Mouse (Mus musculus): ENCODE results near the gene Prim2. TPM values are rescaled to one million over a fixed set of nuclear protein-coding genes. Genes with fewer than 3 reads are reported as not detected.

Prim2 gene
- polyA plus RNA-seq, 1 experiment from 2014 or later: 39.1 TPM

- WGBS: 48% methylated on average over 7 of the region's 7 CpGs
- Histone ChIP-seq H3K36me3 (no peaks in the 10 kb centered on the region), H3K9me3 (replicated peaks) (no peaks in the 10 kb centered on the region), H3K4me1 (0 out of 2 replicates have a peak, but pooled peaks cover 4% of the 10 kb centered on the region), H3K4me2 (no peak overlapping the region), H3K9ac (no peak overlapping the region), H3K4me3 (replicated peaks) (no peak overlapping the region), H3K27me3 (no peaks in the 10 kb centered on the region), H3K27ac (no peak overlapping the region)
- 0 out of 2 replicates have a peak, but pooled peaks have one; percentile 43 for ATAC-seq (replicated peaks; ENCODE audit: low FRiP score)
These were observed 103.7 kb downstream of the Prim2 start for GRCm38 (mm10) chr1:33565764-33566401.

GRCm38 (mm10) chr1:33564032-33564431 lies 105.6 kb downstream of the Prim2 start:
- WGBS: 57% methylated on average over 6 of the region's 6 CpGs
- Histone ChIP-seq H3K9me3 (replicated peaks) (no peaks in the 10 kb centered on the region), H3K9ac (no peak overlapping the region), H3K36me3 (no peaks in the 10 kb centered on the region), H3K4me3 (replicated peaks) (no peak overlapping the region), H3K4me1 (0 out of 2 replicates have a peak, but pooled peaks cover 4% of the 10 kb centered on the region), H3K27me3 (no peaks in the 10 kb centered on the region), H3K27ac (no peak overlapping the region), H3K4me2 (no peak overlapping the region)
- no peak for ATAC-seq (replicated peaks; ENCODE audit: low FRiP score)

- H3K27me3 ChIP-seq: no peaks in the 10 kb centered on the region
- no peak overlapping the region for H3K4me2 ChIP-seq
- no peaks in the 10 kb centered on the region for H3K9me3 ChIP-seq (replicated peaks)
- H3K36me3 ChIP-seq: no peaks in the 10 kb centered on the region
- no peak overlapping the region for H3K27ac ChIP-seq
- 81% methylated on average over 3 of the region's 3 CpGs for WGBS
- H3K4me1 ChIP-seq: 0 out of 2 replicates have a peak, but pooled peaks cover 4% of the 10 kb centered on the region
- H3K9ac ChIP-seq: no peak overlapping the region
- ATAC-seq (replicated peaks; ENCODE audit: low FRiP score): no peak
- no peak overlapping the region for H3K4me3 ChIP-seq (replicated peaks)
These were observed 106.0 kb downstream of the Prim2 start for GRCm38 (mm10) chr1:33563611-33564010.

- 63% methylated on average over 4 of the region's 4 CpGs for WGBS
- no peak for ATAC-seq (replicated peaks; ENCODE audit: low FRiP score)
- no peaks in the 10 kb centered on the region for H3K4me1 ChIP-seq
- H3K36me3 ChIP-seq: no peaks in the 10 kb centered on the region
- no peak overlapping the region for H3K27ac ChIP-seq
- H3K4me3 ChIP-seq (replicated peaks): no peak overlapping the region
- no peaks in the 10 kb centered on the region for H3K9me3 ChIP-seq (replicated peaks)
- no peak overlapping the region for H3K4me2 ChIP-seq
- H3K9ac ChIP-seq: no peak overlapping the region
- no peaks in the 10 kb centered on the region for H3K27me3 ChIP-seq
These were observed 113.0 kb downstream of the Prim2 start for GRCm38 (mm10) chr1:33556638-33557037.

GRCm38 (mm10) chr1:33555626-33556025 lies 114.0 kb downstream of the Prim2 start:
- no peak overlapping the region for H3K4me2 ChIP-seq
- no peaks in the 10 kb centered on the region for H3K4me1 ChIP-seq
- H3K27ac ChIP-seq: no peak overlapping the region
- no peaks in the 10 kb centered on the region for H3K36me3 ChIP-seq
- WGBS: 75% methylated on average over 2 of the region's 2 CpGs
- ATAC-seq (replicated peaks; ENCODE audit: low FRiP score): no peak
- H3K9ac ChIP-seq: no peak overlapping the region
- no peaks in the 10 kb centered on the region for H3K9me3 ChIP-seq (replicated peaks)
- H3K4me3 ChIP-seq (replicated peaks): no peak overlapping the region
- H3K27me3 ChIP-seq: no peaks in the 10 kb centered on the region

GRCm38 (mm10) chr1:33551350-33551749 lies 118.2 kb downstream of the Prim2 start:
- Histone ChIP-seq H3K27me3 (no peaks in the 10 kb centered on the region), H3K27ac (no peak overlapping the region), H3K36me3 (no peaks in the 10 kb centered on the region), H3K9me3 (replicated peaks) (no peaks in the 10 kb centered on the region), H3K4me2 (no peak overlapping the region), H3K4me3 (replicated peaks) (no peak overlapping the region), H3K9ac (no peak overlapping the region), H3K4me1 (no peaks in the 10 kb centered on the region)
- WGBS: 92% methylated on average over 9 of the region's 9 CpGs
- ATAC-seq (replicated peaks; ENCODE audit: low FRiP score): no peak

- Histone ChIP-seq H3K9ac (no peak overlapping the region), H3K4me1 (no peaks in the 10 kb centered on the region), H3K27ac (no peak overlapping the region), H3K4me3 (replicated peaks) (no peak overlapping the region), H3K4me2 (no peak overlapping the region), H3K36me3 (0 out of 2 replicates have a peak, but pooled peaks cover 2% of the 10 kb centered on the region), H3K27me3 (no peaks in the 10 kb centered on the region), H3K9me3 (replicated peaks) (0 out of 2 replicates have a peak, but pooled peaks cover 2% of the 10 kb centered on the region)
- 90% methylated on average over 7 of the region's 7 CpGs for WGBS
- no peak for ATAC-seq (replicated peaks; ENCODE audit: low FRiP score)
These were observed 127.9 kb downstream of the Prim2 start for GRCm38 (mm10) chr1:33541708-33542107.

- H3K4me1 ChIP-seq: 0 out of 2 replicates have a peak, but pooled peaks cover 5% of the 10 kb centered on the region
These were observed 131.6 kb downstream of the Prim2 start for GRCm38 (mm10) chr1:33537948-33538347.

GRCm38 (mm10) chr1:33536272-33537004 lies 133.2 kb downstream of the Prim2 start:
- no peaks in the 10 kb centered on the region for H3K27me3 ChIP-seq
- ATAC-seq (replicated peaks; ENCODE audit: low FRiP score): no peak
- no peak overlapping the region for H3K9ac ChIP-seq
- 0 out of 2 replicates have a peak, but pooled peaks cover 5% of the 10 kb centered on the region for H3K4me1 ChIP-seq
- H3K4me3 ChIP-seq (replicated peaks): no peak overlapping the region
- 0 out of 2 replicates have a peak, but pooled peaks cover 2% of the 10 kb centered on the region for H3K36me3 ChIP-seq
- WGBS: 96% methylated on average over 4 of the region's 4 CpGs
- no peak overlapping the region for H3K27ac ChIP-seq
- H3K9me3 ChIP-seq (replicated peaks): 0 out of 2 replicates have a peak, but pooled peaks cover 2% of the 10 kb centered on the region
- no peak overlapping the region for H3K4me2 ChIP-seq

More at GRCm38 (mm10) chr1:33537948-33538347, 131.6 kb downstream of the Prim2 start:
- no peak for ATAC-seq (replicated peaks; ENCODE audit: low FRiP score)
- H3K9ac ChIP-seq: no peak overlapping the region
- H3K27ac ChIP-seq: no peak overlapping the region
- no peak overlapping the region for H3K4me2 ChIP-seq
- H3K36me3 ChIP-seq: 0 out of 2 replicates have a peak, but pooled peaks cover 2% of the 10 kb centered on the region
- H3K4me3 ChIP-seq (replicated peaks): no peak overlapping the region
- H3K9me3 ChIP-seq (replicated peaks): 0 out of 2 replicates have a peak, but pooled peaks cover 2% of the 10 kb centered on the region
- H3K27me3 ChIP-seq: no peaks in the 10 kb centered on the region

GRCm38 (mm10) chr1:33535140-33535686 lies 134.4 kb downstream of the Prim2 start:
- H3K4me2 ChIP-seq: no peak overlapping the region
- no peak for ATAC-seq (replicated peaks; ENCODE audit: low FRiP score)
- no peak overlapping the region for H3K9ac ChIP-seq
- no peaks in the 10 kb centered on the region for H3K27me3 ChIP-seq
- H3K36me3 ChIP-seq: 0 out of 2 replicates have a peak, but pooled peaks cover 2% of the 10 kb centered on the region
- 0 out of 2 replicates have a peak, but pooled peaks cover 5% of the 10 kb centered on the region for H3K4me1 ChIP-seq
- 92% methylated on average over 2 of the region's 2 CpGs for WGBS
- H3K4me3 ChIP-seq (replicated peaks): no peak overlapping the region
- no peak overlapping the region for H3K27ac ChIP-seq
- H3K9me3 ChIP-seq (replicated peaks): 0 out of 2 replicates have a peak, but pooled peaks cover 2% of the 10 kb centered on the region

- Histone ChIP-seq H3K36me3 (0 out of 2 replicates have a peak, but pooled peaks cover under 1% of the 10 kb centered on the region), H3K4me2 (no peak overlapping the region), H3K9me3 (replicated peaks) (0 out of 2 replicates have a peak, but pooled peaks cover under 1% of the 10 kb centered on the region), H3K4me1 (0 out of 2 replicates have a peak, but pooled peaks cover 5% of the 10 kb centered on the region), H3K27me3 (no peaks in the 10 kb centered on the region), H3K4me3 (replicated peaks) (no peak overlapping the region), H3K27ac (no peak overlapping the region), H3K9ac (no peak overlapping the region)
- 76% methylated on average over 3 of the region's 3 CpGs for WGBS
- ATAC-seq (replicated peaks; ENCODE audit: low FRiP score): no peak
These were observed 137.7 kb downstream of the Prim2 start for GRCm38 (mm10) chr1:33531860-33532259.
